Mouse (Mus musculus) right cerebral cortex, adult 2 months (tissue): ENCODE results near the gene Mcm5.

Source experiments
- DNase-seq, 2 experiments: peaks; one replicate each; pipeline ENCODE4 v3.0.0; 2021 to 2022; ENCODE audit warnings: low spot score in 2 of 2

Mcm5 gene

GRCm38 (mm10) chr8:75093399-75094156 is 15.8 kb upstream of the Mcm5 start, which contains the start of gene Hmox1:
Hmox1 (plus strand) TSS chr8:75093621.
- peak; percentile 84 to 92 for DNase-seq

GRCm38 (mm10) chr8:75102956-75103355 is 6.4 kb upstream of the Mcm5 start:
- no peak for DNase-seq

GRCm38 (mm10) chr8:75103376-75103878 is 5.9 kb upstream of the Mcm5 start:
- DNase-seq, result no peak

GRCm38 (mm10) chr8:75108527-75109235 is 688 bp upstream of the Mcm5 start:
- DNase-seq, result peak; percentile 76

- no peak for DNase-seq
Measured at GRCm38 (mm10) chr8:75110093-75110492, 724 bp downstream of the Mcm5 start.

GRCm38 (mm10) chr8:75118505-75118904 is 9.1 kb downstream of the Mcm5 start:
- no peak for DNase-seq

GRCm38 (mm10) chr8:75119287-75119686 is 9.9 kb downstream of the Mcm5 start:
- DNase-seq, result no peak

GRCm38 (mm10) chr8:75119747-75120146 is 10.4 kb downstream of the Mcm5 start:
- no peak for DNase-seq

- no peak for DNase-seq
Measured at GRCm38 (mm10) chr8:75127406-75127805, 18.0 kb downstream of the Mcm5 start.

- DNase-seq, result peak; percentile 42 to 76
Measured at GRCm38 (mm10) chr8:75132485-75132884, 23.1 kb downstream of the Mcm5 start.

- no peak for DNase-seq
Measured at GRCm38 (mm10) chr8:75133399-75133798, 24.0 kb downstream of the Mcm5 start.

GRCm38 (mm10) chr8:75134603-75135391 is 25.4 kb downstream of the Mcm5 start:
- peak; percentile 47 to 58 for DNase-seq

GRCm38 (mm10) chr8:75135756-75136155 is 26.4 kb downstream of the Mcm5 start:
- DNase-seq, result no peak

- DNase-seq, result no peak
Measured at GRCm38 (mm10) chr8:75136256-75136655, 26.9 kb downstream of the Mcm5 start.

- DNase-seq, result peak; percentile 46 to 49
Measured at GRCm38 (mm10) chr8:75137536-75137935, 28.2 kb downstream of the Mcm5 start.

GRCm38 (mm10) chr8:75150911-75151610 is 41.7 kb downstream of the Mcm5 start:
- DNase-seq, result no peak

- no peak for DNase-seq
Measured at GRCm38 (mm10) chr8:75151743-75152142, 42.4 kb downstream of the Mcm5 start.

- DNase-seq, result no peak
Measured at GRCm38 (mm10) chr8:75152505-75153082, 43.2 kb downstream of the Mcm5 start.

GRCm38 (mm10) chr8:75154855-75155478 is 45.6 kb downstream of the Mcm5 start:
- no peak for DNase-seq

- DNase-seq, result no peak
Measured at GRCm38 (mm10) chr8:75155740-75156322, 46.5 kb downstream of the Mcm5 start.
